Mouse (Mus musculus): ENCODE results near the gene Obscn.

- no peak for TF ChIP-seq CTCF (IDR thresholded peaks at IDR 0.05; ENCODE audit: low read depth)
- TF ChIP-seq EP300 (IDR thresholded peaks at IDR 0.05; ENCODE audit: low read depth) = no peak
Measured at GRCm38 (mm10) chr11:59154220-59154619, 18.0 kb upstream of the Obscn start.

Data from liver, postnatal 0 days (tissue).